Mouse (Mus musculus): ENCODE measurements around the gene Kbtbd12.

- TF ChIP-seq POLR2A (IDR thresholded peaks at IDR 0.05; ENCODE audit: borderline replicate concordance, control insufficient read depth, low read depth, low read length) (no peak), CTCF (IDR thresholded peaks at IDR 0.05; ENCODE audit: control insufficient read depth, insufficient read depth, low read length) (no peak)
Observed at GRCm38 (mm10) chr6:88516667-88517066, 121.1 kb downstream of the Kbtbd12 start.

Measured in bone marrow, adult 2 months (tissue).